Mouse (Mus musculus): ENCODE results near the gene Lyrm9.

Lyrm9 gene

DNA sequence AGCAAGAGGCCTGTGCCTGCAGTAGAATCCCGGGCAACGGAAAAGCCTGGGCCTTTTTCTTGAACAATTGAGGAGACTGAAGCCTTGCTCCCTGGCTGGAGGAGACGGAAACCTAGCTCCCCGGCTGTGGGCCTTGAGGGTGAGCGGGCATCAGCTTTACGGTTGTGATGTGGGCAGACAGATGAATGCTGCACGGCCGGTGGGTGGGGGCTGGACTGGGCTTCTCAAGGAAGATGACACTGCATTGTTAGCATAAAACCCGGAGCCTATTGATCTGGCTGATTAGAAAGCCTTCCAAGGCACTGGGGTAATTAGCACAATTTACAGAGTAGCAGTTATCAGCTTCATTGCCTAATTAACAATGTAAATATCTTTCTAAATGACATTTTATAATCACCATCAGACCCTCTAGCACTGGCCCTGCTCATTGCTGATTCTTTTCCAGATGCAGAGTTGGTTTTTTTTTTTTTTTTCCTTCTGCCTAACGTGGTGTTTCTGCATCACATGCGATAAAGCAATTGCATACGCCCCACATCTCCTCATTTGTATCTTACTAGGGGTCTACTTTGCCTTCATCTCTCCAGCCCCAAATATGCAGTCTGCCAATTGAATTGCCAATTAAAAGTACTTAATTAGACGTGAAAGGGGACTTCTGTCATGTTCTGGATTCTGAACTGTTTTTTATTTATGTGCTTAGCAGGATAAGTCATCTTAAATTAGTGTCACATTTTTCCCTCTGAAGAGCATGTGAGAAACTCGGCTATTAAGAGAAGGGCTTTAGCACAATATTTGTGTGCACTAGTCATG, 10.2 kb upstream of the Lyrm9 start:
- DNase-seq (ENCODE audit: low spot score) = no peak

DNA sequence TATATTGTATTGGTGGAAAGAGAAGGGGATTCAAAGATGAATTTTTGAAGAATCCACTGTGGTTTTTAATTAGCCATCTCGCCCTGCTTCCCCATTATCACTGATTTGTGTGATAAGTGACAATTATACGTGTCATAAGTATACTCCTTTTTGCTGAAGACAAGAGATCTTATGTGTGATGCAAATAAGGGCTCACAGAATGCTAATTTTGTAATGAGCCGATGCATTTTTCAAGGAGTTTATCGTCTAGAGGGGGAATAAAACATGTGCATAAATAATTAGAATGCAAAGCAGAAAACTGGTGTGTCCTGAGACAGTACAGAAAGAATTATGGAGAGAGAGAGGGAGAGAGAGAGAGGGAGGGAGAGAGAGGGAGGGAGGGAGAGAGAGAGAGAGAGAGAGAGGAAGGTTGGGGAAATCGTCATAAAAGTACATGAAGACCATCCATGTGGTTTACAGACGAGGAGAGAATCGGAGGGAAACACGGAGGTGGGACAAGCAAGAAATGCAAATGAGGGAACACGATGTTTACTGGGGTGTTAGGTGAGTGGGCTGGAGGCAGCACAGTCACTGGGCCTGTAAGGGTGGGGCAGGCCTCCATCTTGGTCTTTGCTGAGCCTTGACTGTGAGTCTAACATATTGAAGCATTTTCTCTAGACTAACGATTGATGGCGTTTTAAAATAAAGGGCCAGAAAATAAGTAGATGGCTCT, 8.9 kb upstream of the Lyrm9 start:
- no peak for DNase-seq (ENCODE audit: low spot score)

DNA sequence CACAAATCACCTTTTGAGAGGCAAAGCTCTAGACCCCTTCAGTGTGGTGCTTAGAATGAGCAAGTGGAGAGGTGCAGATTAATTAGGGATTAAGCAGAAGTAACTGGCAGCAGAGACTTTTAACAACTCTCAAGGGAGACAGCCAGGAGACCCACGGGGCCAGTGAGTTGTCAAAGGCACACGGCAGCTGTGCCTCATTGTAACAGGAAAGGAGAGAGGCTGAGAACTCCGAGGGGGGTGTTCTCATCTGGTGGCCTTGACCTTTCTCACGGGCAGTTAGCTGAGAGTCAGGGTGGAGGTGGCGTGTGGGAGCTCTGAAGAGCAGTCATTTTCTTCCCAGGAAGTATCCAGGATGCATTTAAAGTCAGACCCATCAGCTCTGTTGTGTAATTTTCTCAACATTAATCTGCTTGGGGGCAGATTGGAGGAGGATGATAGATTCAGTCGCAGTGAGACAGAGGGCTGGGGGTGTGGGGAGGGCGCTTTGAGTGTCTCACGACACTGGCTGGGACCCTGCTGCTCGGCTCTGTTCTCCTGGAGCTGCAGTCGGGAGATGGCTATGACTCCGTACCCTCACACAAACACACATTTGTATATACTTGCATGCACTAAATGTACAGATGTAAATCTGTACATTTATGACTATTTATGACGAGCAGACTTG, 5.9 kb upstream of the Lyrm9 start:
- DNase-seq (ENCODE audit: low spot score) = no peak

DNA sequence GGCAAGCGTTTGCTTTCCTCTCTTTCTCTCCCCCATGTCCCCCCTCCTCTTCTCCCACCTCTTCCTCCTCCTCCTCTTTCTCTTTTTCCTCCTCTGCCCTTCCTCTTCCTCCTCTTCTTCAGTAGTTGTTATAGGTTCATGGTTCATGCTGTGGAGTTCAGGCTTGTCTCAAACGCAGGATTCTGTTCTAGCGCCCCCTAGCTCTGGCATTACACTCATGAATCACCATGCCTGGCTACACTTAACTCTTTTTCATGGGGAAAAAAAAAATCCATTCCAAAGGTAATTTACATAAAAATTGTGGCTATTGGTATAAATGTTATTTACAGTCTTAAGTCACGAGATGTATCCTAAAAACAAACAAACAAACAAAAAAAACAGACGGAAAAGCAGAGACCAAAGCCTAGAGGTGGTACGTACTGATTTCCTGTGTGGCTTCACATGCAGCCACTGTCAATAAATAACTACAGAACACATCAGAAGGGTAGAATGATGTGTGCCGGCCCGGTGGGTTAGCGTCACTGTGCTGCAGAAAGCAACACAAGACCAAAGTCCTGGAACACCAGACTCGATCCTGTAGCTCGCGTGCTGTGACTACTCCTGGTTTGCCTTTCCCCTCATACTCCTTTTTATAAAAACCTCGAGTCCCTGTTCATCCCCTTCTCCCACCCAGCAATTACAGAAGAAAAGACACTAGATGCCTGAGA, 3.4 kb upstream of the Lyrm9 start:
- no peak for DNase-seq (ENCODE audit: low spot score)

DNA sequence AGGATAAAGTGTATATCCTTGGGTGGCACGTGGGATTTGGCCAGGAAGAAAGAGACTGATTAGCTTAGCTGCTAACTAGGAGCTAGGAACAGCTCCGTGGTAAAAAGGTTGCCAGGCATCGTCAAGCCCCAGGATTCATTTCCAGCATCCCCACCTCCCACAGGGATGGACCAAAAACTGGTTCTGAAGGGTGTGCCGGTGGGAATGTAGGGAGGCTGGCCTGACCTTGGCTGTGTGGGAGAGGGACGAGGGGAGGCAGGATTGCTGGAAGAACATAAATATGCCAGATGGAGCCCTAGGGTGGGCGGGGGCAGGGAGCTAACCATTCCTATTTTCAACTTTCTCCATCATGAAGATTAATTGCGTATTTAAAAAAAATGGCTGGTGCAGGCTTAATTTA, 1.2 kb downstream of the Lyrm9 start:
- no peak for DNase-seq (ENCODE audit: low spot score)

DNA sequence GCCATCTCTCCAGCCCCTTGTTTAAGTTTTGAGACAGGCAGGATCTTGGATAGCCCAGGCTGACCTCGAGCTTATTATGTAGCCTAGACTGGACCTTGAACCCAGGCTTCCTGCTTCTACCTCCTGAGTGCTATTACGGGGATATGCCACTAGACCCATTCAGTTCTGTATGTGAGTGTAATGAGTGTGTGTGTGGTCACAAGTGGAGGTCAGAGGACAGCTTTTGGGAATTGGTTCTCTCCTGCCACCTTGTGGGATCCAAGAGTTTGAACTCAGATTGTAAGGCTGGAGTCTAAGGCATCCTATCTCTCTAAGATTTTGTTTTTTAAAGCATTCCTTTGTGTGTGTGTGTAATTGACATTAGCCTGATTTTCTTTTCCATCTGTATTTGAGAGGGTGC, 2.0 kb downstream of the Lyrm9 start:
- no peak for DNase-seq (ENCODE audit: low spot score)

DNA sequence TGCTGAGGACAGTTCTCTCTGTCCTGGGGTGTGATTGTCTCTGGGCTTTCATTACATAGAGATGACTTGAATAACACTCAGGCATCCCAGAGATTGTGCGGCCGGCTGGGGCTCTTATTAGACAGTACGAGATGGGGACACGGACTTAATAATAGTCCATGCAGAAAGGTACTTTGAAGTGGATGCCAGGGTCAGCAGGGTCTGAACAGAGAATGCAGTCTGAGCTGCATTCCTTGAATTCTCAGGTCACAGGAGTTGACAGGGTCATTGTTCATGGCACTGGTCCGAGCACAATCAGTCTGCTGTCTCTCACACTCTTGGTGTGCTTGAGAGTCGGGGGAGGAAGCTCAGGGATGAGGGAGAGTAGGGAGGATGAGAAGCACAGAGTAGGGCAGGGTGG, 3.0 kb downstream of the Lyrm9 start:
- no peak for DNase-seq (ENCODE audit: low spot score)

DNA sequence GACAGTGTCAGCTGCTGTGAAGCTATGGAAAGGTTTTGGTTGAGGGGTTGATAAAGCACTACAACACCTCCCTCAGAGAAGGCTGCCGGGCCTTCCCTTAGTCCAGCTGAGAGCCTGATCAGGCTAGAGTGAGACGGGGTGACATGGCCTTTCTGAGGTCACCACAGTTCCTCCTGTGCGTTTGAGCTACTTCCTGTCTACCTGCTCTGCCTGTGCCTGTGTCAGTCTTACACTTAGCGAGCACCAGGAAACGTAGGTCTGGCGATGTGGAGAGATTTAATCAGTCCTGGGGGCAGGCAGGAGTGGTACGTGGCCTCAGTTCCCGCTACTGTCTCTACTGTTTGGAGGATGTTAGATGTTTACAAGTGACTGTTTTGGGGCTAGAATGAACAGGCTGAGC, 3.8 kb downstream of the Lyrm9 start:
- no peak for DNase-seq (ENCODE audit: low spot score)

DNA sequence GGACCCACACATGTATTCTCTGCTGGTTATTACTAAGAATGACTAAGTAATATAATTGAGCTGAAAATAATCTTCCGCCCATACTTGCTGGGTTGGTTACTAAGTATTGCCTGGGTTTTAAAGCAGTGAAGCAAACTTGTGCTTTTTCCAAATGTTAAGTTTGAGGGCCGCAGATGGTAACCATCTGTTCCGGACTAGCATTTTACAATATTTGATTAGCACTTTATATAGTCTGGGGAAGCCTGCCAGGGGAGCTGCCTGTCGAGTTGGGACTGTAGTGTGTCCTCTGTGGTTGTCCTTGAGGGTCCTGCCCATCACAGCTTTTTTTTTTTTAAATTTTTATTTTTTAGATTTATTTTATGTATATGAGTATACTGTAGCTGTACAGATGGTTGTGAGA, 5.3 kb downstream of the Lyrm9 start:
- DNase-seq (ENCODE audit: low spot score) = no peak

DNA sequence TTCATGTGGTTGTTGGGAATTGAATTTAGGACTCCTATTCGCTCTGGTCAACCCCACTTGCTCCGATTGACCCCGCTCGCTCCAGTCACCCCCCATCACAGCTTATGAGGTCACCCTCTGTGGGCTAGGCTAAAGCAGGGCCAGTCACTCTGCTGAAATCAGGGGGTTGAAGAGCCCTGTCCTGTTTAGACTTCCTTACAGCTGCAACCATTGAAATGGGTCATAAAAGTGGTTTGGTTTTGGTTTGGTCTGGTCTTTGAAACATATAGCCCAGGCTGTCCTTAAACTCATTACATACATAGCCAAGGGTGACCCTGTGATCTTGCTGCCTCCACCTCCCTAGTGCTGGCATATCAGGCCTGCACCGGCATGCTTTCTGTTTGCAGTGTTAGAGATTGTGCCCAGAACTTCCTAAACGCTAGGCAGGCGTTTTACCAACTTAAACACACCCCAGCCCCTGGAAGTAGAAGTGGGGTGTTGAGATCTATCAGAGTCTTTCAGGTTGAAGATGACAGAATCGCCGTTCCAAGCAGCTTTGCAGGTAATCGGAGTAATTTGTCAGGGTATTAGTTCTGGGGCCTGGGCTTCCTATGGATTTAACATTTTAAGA, 5.8 kb downstream of the Lyrm9 start:
- DNase-seq (ENCODE audit: low spot score) = no peak

DNA sequence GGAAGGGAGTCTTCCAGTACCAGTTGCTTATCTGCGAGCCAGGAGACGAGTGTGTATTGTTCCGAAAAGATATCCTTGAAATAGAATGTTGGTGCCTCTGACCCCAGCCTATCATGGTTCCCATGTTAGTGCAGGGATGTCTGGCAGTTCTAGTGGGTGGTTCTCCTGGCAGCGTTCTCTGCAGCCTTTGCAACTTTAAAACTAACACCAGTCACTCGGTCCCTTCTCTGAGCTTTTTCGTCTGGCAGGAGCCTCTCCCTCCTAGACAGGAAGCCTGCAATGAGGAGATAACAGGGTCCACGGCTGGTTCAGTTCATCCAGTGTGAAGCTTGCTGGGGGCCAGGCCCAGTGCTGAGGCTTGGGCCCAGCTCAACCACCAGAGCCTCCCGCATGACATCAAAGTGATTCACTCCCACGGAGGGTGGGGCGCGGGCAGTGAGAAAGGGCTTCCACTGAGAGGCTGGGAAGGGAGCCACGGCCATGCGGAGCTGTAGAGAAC, 6.5 kb downstream of the Lyrm9 start:
- peak; percentile 65 for DNase-seq (ENCODE audit: low spot score)

DNA sequence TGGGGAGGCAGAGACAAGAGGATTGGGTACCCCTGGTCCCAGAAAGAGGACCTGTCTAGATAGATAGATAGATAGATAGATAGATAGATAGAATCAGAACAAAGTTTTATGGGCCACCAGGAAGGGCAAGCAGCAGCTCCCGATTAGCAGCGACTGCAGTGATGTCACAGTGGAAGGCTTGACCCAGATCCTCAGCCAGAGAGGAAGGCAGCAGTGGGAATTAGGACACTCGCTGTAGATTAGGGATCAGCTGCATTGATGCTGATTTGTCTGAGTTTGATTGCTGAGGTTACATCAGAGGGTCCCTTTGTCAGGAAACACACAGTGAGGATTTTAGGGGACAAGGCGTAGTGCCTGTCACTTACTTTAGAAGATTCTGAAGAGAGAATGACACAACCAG, 10.1 kb downstream of the Lyrm9 start:
- DNase-seq (ENCODE audit: low spot score) = no peak

DNA sequence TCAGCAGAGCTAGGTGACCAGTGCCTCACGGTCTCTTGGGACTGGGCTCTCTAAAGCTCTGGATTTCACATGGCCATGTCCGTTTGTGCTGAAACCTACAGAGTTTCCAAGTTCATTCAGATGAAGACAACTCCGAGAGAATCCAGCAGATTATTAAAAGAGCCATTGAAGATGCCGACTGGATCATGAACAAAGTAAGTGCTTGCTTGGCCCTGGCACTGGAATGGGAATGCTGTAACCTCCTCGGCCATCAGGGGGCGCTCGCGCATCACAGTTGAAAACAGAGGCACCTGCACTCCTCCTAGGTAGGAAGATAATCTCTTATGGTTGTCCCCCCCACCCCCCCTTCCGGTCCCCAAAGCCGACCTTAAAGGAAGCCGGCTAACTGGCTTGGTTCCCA, 11.6 kb downstream of the Lyrm9 start:
- DNase-seq (ENCODE audit: low spot score) = no peak

DNA sequence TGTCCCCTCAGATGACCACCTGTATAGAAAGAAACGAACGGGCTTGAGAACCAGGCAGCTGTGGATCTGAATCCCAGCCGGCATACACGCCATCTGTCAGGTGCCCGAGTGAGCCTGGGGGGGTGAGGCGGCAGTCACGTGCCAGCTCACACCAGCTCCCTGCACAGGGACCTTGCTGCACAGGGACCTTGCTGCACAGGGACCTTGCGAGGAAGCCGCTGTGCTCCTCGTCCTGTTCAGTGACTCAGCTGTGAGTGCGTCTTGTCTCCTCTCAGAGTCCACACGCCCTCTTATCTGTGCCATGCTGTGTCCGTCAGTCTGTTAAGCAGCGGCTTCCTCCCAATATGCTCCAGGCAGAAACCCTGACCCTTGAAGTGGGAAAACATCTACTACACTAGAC, 13.1 kb downstream of the Lyrm9 start:
- DNase-seq (ENCODE audit: low spot score) = no peak

DNA sequence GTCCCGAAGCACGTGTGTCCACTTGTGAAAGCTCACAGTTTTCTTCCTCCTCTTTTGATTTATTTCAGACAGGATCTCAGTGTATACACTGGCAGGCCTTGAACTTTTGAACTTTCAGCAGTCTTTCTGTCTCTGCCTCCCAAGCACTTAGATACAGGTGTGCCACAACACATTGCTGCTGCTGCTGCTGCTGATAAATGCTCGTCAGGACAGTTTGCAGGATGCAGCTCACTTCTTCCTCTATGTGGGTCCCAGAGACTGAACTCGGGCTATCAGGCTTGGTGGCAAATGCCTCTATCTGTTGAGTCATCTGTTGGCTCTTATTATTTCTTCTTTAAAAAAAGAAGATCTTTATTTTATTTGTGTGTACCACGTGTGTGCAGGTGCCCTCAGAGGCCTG, 13.8 kb downstream of the Lyrm9 start:
- DNase-seq (ENCODE audit: low spot score) = no peak

DNA sequence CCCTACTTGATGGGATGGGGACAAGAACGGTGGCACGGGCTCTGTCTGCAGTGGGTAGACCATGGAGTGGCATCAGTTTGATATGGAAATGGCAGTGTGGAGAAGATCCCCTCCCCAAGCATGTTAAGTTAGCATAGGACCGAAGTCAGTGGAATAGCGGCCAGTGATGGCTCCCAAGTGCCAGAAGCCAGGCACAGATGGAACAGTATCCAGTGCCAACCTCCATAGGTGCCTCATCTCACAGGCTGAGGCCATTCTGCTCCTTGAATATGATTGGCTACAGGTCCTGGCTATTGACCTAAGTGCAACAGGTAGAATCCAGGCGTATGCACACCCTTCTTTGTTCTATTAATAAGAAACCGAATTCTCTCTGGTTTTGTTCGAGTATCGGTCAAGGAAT, 15.6 kb downstream of the Lyrm9 start:
- no peak for DNase-seq (ENCODE audit: low spot score)

DNA sequence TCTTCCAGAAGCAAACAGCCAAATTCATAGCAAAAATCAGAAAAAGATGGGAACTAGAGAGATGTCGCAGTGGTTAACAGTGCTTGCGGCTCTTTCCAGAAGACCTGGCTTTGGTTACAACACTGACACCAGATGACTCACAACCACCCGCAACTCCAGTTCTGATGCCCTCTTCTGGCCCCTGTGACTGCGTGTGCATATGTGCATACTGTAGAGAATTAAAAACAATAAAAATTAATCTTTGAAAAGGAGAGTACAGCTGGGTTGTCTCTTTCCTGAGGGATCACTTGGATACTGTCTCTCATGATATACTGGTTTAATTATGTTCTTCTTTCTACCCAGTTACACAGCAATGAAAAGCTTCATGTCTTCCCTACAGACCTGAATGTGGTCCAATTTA, 20.2 kb downstream of the Lyrm9 start:
- no peak for DNase-seq (ENCODE audit: low spot score)

DNA sequence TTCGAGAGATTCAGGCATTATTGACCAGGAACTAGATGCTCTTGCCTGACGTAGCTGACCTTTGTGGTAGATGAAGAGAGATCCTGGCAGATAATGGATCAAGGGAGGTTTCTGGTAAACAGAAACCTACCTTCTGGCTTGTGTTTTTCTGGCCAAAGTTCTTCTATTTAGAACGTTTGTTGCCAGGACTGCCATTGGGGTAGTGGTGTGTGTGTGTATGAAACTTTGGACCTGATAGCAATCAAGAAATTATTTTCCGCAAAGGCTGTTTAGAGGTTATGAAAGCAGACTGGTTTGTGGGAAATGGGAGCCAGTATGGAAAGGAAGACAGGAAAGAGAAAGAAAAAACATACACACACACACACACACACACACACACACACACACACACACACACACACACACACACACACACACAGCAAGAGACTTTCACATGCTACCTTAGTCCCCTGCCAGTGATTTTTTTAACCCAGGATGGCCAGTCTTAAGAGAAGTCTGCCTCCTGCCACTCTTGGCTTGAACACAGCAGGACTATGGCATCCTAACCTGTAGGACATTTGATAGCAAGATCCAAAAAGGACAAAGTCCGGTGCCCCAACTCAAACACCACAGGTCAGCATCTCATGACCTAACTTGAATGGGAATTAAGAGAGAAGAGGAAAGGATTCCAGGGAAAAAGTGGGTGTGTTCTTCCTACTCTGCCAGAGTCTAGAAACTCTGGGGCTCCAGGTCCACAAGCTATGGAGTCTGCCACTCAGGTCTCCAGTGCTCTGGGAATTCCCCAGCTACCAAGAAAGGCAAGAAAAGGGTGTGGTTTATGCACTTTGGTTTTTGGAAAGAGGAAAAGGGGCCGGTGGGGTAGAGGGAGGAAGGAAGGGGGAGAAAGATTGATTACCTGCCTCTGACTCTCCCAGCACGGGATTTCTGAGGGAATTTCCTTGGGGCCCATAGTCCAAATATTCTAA, 21.8 kb downstream of the Lyrm9 start:
- no peak for DNase-seq (ENCODE audit: low spot score)

DNA sequence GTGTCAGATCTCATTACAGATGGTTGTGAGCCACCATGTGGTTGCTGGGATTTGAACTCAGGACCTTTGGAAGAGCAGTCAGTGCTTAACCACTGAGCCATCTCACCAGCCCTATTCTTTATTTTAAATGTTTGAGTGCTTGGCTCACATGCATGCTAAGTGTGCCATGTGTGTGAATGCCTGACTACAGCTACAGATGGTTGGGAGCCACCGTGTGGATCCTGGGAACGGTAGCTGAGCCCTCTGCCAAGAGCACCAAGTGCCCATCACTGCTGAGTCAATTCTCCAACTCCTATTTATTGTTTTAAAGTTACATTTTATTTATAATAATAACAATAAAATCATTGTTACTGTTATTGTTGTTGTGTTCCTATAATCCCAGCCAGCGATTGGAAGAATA, 23.5 kb downstream of the Lyrm9 start:
- no peak for DNase-seq (ENCODE audit: low spot score)

DNA sequence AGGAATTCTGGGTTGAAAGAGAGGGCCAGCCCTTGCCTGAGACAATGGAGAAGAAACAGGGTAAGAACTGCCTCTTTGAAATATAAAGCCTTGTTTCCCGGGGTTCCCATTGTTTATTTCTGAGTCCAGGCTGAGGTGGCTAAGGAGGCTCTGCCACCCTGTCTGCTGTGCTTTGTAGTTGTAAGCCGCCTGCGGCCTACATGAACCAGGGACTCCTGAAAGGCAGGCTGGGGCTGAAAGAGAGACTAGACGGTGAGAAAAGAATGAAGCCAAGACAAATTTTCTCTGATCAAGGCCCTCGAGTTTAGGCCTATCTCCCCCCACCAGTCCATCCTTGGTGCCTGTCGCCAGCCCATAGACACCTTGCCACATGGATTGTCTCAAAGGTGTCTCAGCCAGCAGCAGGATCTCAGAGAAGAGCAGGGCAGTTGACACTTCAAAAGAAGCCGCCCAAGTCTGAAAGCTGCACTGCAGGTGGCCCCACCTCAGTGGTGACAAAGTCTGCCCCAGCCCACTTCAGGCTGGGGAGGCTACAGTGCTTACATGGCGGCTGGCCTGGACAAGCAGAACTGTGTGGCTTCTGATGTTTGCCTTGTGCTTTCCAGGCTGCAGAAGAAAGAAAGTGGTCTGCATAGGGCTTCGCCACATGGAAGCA, 25.0 kb downstream of the Lyrm9 start:
- no peak for DNase-seq (ENCODE audit: low spot score)
